Mouse (Mus musculus): ENCODE measurements around the gene Rpia.

DNA sequence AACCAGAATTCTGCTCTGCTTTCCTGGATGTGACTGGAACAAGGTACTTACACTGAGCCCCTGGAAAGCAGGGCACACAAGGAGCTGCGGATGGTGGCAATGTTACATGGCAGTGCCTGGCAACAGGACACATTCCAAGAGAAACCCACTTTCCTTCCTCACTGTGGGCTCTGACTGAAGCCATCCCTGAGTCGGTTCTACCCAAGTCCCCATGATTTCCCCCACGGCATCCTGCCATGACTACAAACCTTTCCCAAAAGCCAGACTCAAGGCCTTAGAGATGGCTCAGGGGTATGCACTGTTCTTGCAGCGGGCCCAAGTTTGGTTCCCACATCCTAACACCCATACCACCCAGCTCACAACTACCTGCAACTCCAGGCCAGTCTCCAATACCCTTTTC, 28.2 kb downstream of the Rpia start:
- TF ChIP-seq POLR2A (IDR thresholded peaks at IDR 0.05; ENCODE audit: borderline replicate concordance, control insufficient read depth, low read depth, low read length): no peak
- TF ChIP-seq CTCF (IDR thresholded peaks at IDR 0.05; ENCODE audit: control insufficient read depth, insufficient read depth, low read length): no peak
